Mouse (Mus musculus): ENCODE results near the gene Dennd2c.

- TF ChIP-seq POLR2A (IDR thresholded peaks at IDR 0.05; ENCODE audit: extremely low read depth, insufficient read depth, low read length) (no peak), CTCF (IDR thresholded peaks at IDR 0.05; ENCODE audit: low read depth, low read length) (no peak)
Observed at GRCm38 (mm10) chr3:103130236-103130751, 27.9 kb downstream of the Dennd2c start.

All from liver, adult 2 months (tissue).